Comparison of ENCODE assay signal across 11 mouse cellular contexts in the genomic region with DNA sequence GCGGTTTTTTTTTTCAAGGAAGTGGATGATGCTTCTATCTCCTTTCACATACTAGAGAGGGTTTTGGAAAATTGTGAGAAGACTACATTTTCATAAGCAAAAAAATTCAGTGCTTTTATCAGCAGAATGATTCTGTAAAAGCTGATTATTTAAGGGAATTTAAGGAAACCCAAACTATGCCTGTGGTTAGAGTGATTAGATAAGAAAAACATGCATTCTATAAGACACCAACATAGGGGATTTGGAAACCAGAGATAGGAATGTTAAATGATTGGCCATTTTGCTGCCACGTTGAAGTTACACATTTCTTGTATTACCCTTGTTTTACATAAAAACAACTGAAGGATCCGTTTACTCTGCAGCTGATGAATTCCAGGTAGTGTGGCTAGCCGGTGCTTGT. TPM values are rescaled to one million over a fixed set of nuclear protein-coding genes. Genes with fewer than 3 reads are reported as not detected.
DNase-seq lines count a peak whose midpoint lies in the region; ATAC-seq lines count a peak whose summit lies in the region.
"Had no signal": no experiment of that assay in that cellular context is flagged by ENCODE, and none has a peak within 500 bp of the region (broad histone marks: within the 10 kb centered on the region; RNA-seq: fewer than 3 reads in every experiment).

No protein-coding gene starts in this region.

- H3K9me3 ChIP-seq in heart, embryonic 13.5 days: no peaks in the 10 kb centered on the region
- H3K9me3 ChIP-seq in lung, embryonic 15.5 days: no peaks in the 10 kb centered on the region
- H3K9me3 ChIP-seq in limb, embryonic 15.5 days: no peaks in the 10 kb centered on the region

- WGBS in heart, embryonic 13.5 days: 15% methylated on average over 4 of the region's 4 CpGs
- WGBS in lung, embryonic 15.5 days: 36% methylated on average over 4 of the region's 4 CpGs
- 16% methylated on average over 4 of the region's 4 CpGs for WGBS in limb, embryonic 15.5 days

- peaks cover 50% of the 10 kb centered on the region for H3K4me1 ChIP-seq in heart, embryonic 13.5 days
- H3K4me1 ChIP-seq in lung, embryonic 15.5 days: peaks cover 55% of the 10 kb centered on the region
- H3K4me1 ChIP-seq in limb, embryonic 15.5 days: peaks cover 26% of the 10 kb centered on the region

- no peaks in the 10 kb centered on the region for H3K36me3 ChIP-seq in heart, embryonic 13.5 days
- H3K36me3 ChIP-seq in lung, embryonic 15.5 days: no peaks in the 10 kb centered on the region
- no peaks in the 10 kb centered on the region for H3K36me3 ChIP-seq in limb, embryonic 15.5 days

- peak overlapping the region; percentile 90 for H3K4me3 ChIP-seq in heart, embryonic 13.5 days
- peak overlapping the region; percentile 70; the same call in 1 of the 2 replicates for H3K4me3 ChIP-seq in lung, embryonic 15.5 days
- 0 out of 2 replicates have a peak overlapping the region, but pooled peaks have one; percentile 85 for H3K4me3 ChIP-seq in limb, embryonic 15.5 days

- ATAC-seq in heart, embryonic 13.5 days (ENCODE audit: extremely low read depth, insufficient number of reproducible peaks, low FRiP score, low TSS enrichment): no peak
- no peak for ATAC-seq in lung, embryonic 15.5 days (ENCODE audit: borderline replicate concordance, extremely low read depth, low FRiP score, low TSS enrichment)
- ATAC-seq in limb, embryonic 15.5 days (ENCODE audit: insufficient number of reproducible peaks, low FRiP score, low TSS enrichment, low read depth): no peak
- ATAC-seq: activated CD4-positive, CD25-positive, alpha-beta regulatory T cell, adult 4 months; CD4-positive, CD25-positive, alpha-beta regulatory T cell, adult 4 months had no signal

- no peak overlapping the region for H3K27ac ChIP-seq in heart, embryonic 13.5 days (replicated peaks)
- no peak overlapping the region for H3K27ac ChIP-seq in lung, embryonic 15.5 days
- H3K27ac ChIP-seq in limb, embryonic 15.5 days: no peak overlapping the region

- no peak for DNase-seq in heart, adult 18-20 months
- DNase-seq in lung, postnatal 10 days: no peak
- peak; percentile 32 for DNase-seq in c-Kit-positive CD71-positive TER-119-negative erythroid progenitor cells, embryonic 14.5 days (ENCODE audit: low read depth)
- no peak for DNase-seq in gastrocnemius, postnatal 36 days
- DNase-seq in yolk sac, embryonic 10.5 days (ENCODE audit: low spot score): no peak
- DNase-seq: right cerebral cortex, postnatal 14 days had no signal

- intact Hi-C loops in gastrocnemius, postnatal 36 days (cut with DNase I): no loop called here

- peak overlapping the region; percentile 40; the same call in 1 of the 2 replicates for H3K9ac ChIP-seq in heart, embryonic 13.5 days
- no peak overlapping the region for H3K9ac ChIP-seq in lung, embryonic 15.5 days
- H3K9ac ChIP-seq in limb, embryonic 15.5 days: no peak overlapping the region

- peak overlapping the region; percentile 76 for H3K4me2 ChIP-seq in heart, embryonic 13.5 days
- peak overlapping the region; percentile 56; the same call in 1 of the 2 replicates for H3K4me2 ChIP-seq in lung, embryonic 15.5 days
- H3K4me2 ChIP-seq in limb, embryonic 15.5 days: peak overlapping the region; percentile 70

- H3K27me3 ChIP-seq in heart, embryonic 13.5 days (replicated peaks): no peaks in the 10 kb centered on the region
- H3K27me3 ChIP-seq in lung, embryonic 15.5 days: no peaks in the 10 kb centered on the region
- H3K27me3 ChIP-seq in limb, embryonic 15.5 days: no peaks in the 10 kb centered on the region

RNA-seq across cellular contexts. Expression of a gene that starts 2.7 kb away (rescaled TPM):
- polyA plus RNA-seq in heart, embryonic 13.5 days (2015; fragmentation: Nextera tagmentation; extraction: Ambion mirVana): 14.4 and 15.4 TPM in 2 replicates
- 1 to 10 TPM; 4.3 to 4.4 TPM for total RNA-seq in heart, adult 18-20 months (2021)
- polyA plus RNA-seq in lung, embryonic 15.5 days (2015; fragmentation: Nextera tagmentation; extraction: Ambion mirVana): 33.7 and 33.8 TPM in 2 replicates
- polyA plus RNA-seq in limb, embryonic 15.5 days (2015; fragmentation: Nextera tagmentation; extraction: Ambion mirVana): 23.8 and 28.1 TPM in 2 replicates
- 1 to 10 TPM; 1.7 TPM for total RNA-seq in gastrocnemius, postnatal 36 days (2021)
